Mouse (Mus musculus) gastrocnemius, postnatal 36 days (tissue): ENCODE measurements around the gene Stx12. TPM values are rescaled to one million over a fixed set of nuclear protein-coding genes. Genes with fewer than 3 reads are reported as not detected.
"Not testable (repeated sequence)": the region's sequence is repeated elsewhere in the genome, so short reads cannot be mapped to it uniquely, and the experiment has no call there.

Experiments used
- DNase-seq, 2 experiments: peaks; one replicate each; pipeline ENCODE4 v3.0.0; 2022
- intact Hi-C: fragments of 180-260 bp; cut with DNase I; formaldehyde crosslinking; loops from one replicate; pipeline ENCODE4 v1.15.1; 2025
- long read RNA-seq, 2 experiments: library from polyadenylated mRNA; stranded (forward); transcript quantifications; one replicate each; pipeline ENCODE4 v2.0.0; 2021
- total RNA-seq, 2 experiments: library from RNA; stranded (reverse); gene quantifications; 2 replicates each; pipeline ENCODE4 v1.2.3; 2021

Gene Stx12
- total RNA-seq: 10 to 100 TPM; 21.8 to 22.3 TPM
- long read RNA-seq, experiment 1, transcript Stx12-201 (9 exons, 2,934 nt): major isoform, 20 of 22 reads
- long read RNA-seq, experiment 1, partial matches to known transcripts: 2 of 22 reads
- long read RNA-seq, experiment 1, other reads (novel, unspliced or antisense): 0 of 22 reads
- long read RNA-seq, experiment 2, transcript Stx12-201 (9 exons, 2,934 nt): major isoform, 25 of 29 reads
- long read RNA-seq, experiment 2, partial matches to known transcripts: 2 of 29 reads
- long read RNA-seq, experiment 2, other reads (novel, unspliced or antisense): 2 of 29 reads

DNA sequence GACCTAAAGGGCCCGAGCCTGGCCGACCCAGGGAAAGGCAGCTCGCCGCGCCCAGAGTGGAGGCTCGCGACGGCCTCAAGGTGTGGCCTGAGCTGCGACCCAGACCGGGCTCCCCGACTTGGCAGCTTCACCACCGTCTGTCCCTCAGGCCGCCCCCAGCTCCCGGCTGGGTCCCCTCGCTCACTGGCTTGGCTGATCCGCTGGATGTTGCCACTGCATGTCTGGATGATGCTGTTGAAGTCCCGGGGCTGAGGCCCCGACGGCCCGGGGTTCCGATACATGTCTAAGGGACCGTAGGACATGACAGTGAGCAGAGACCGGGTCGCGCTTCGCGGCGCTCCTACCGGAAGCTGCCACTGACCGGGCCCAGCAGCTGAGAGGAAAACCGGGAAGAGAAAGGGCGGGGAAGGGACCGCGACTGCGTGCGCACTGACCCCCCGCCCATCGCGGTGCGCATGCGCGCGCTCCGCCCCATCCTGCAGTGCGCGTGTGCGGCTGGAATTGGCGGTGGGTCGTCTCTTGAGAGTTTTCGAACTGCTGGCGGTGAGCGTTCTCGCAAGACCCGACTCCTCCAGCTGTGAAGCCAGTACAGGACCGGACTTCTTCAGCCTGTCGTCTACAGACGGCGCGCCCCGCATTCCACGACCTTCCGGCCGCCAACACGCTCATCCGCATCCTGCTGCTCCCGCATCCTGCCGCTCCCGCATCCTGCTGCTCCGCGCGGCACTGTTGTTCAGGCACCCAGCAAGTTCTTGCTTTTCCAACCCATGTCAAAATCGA is at the start of gene Stx12:
Stx12 (minus strand) TSS at position 446 of the 780 bp plus-strand sequence.
- intact Hi-C loops: no loop called here
- peak; percentile 85 to 88 for DNase-seq

DNA sequence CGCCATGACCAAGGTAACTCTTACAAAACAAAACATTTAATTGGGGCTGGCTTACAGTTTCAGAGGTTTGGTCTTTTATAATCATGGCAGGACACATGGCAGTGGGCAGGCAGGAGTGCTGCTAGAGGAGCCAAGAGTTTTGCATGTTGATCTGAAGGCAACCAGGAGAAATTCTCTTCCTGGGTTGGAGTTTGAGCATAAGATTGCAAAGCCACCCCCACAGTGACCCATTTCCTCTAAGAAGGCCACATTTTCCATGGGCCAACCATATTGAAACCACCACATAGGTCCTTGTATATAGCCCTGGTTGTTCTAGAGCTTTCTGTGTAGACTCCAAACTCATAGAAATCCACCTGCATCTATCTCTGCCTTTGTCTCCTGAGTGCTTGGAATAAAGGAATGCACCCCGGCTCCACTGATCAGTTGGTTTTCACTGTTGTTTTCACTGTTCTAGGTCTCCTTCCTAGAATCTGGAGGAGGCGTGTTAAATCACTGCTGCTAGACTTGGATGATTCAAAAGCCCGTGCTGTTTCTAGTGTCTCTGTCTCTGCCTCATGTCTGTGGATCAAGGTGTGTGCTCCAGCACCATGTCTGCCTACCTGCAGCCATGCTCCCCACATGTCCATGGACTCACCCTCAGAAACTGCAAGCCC is 48.6 kb upstream of the Stx12 start:
- intact Hi-C loops: no loop called here
- DNase-seq: no peak

DNA sequence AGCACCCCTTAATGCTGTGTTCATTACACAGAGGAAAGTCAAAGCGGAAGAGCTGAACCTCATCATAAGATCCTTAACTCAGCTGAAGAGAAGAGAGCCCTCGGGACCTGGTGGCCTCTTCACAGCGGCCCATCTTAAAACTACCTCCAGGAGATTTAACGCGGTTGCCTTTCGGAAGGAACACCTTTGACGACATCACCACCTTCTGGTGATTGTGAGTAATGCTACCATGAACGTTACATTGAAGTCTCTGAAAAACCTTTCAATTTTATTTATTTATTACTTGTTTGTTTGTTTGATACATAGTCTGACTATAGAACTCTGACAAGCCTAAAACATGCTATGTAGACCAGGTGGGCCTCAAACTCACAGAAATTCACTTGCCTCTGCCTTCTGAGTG is 46.5 kb upstream of the Stx12 start:
- DNase-seq: peak in 1 of 2 experiments; percentile 25
- intact Hi-C loops: loop anchor here (2.0 kb wide), 1 partner anchor 154 kb away; no protein-coding TSS in a partner anchor

DNA sequence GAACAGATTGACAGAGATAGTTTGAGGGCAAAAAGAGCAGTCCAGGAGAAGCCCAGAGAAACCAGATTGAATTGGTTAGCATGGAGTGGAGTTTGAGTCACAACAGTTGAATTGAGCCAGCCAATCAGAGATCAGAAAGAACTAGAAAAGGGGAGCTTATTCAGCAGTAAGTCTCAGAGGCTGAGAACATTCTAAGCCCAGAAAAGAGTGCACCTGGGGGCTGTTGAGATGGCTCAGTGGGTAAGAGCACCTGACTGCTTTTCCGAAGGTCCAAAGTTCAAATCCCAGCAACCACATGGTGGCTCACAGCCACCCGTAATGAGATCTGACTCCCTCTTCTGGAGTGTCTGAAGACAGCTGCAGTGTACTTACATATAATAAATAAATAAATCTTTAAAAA is 42.2 kb upstream of the Stx12 start:
- intact Hi-C loops, DNase-seq: not testable (repeated sequence)

DNA sequence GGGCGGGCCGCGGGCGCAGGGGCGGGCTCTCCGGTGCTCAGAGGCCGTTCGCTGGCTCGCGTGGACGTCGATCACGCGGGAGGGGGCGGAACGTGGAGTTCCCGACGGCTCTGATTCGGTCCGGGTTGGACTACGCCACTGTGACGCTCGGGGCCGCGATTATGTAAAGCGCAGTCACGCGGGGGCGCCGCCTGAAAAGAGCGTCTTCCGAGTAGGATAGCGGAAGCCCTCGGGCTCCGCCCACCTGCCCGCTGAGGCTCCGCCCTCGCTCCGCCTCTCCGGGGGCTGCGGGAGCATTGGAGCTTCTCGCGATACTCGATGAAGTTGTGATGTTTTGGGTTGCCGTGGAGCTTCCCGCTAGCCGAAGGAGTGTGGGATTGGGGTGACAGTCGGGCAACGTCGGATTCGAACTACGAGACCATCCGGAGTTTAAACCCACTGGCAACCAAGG is 38.3 kb upstream of the Stx12 start, which contains the start of gene Fam76a:
Fam76a (minus strand) TSS at position 1 of the 451 bp plus-strand sequence.
- intact Hi-C loops: no loop called here
- DNase-seq: peak; percentile 99 to 100

DNA sequence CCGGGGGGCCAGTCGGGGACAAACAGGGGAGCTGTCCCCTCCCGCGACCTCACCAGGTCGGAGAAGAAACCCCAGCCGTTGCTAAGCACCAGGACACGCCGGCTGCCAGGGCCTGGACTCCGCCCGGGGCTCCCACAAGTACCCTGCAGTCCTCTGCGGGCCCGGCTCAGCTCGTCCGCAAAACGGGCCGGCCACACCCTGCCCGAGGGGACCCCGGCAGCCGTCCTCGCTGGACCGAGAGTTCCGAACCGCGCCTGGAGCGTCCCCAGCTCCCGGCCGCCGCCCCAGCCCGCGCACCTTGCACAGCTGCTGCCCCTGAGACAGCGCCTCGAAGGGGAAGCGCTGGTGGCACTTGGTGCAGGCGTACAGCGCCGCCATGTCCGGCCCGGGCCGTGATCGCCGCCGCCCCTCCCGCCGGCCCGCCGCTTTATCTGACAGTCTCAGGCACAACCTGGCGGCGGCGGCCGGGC is 37.8 kb upstream of the Stx12 start:
- intact Hi-C loops: no loop called here

DNA sequence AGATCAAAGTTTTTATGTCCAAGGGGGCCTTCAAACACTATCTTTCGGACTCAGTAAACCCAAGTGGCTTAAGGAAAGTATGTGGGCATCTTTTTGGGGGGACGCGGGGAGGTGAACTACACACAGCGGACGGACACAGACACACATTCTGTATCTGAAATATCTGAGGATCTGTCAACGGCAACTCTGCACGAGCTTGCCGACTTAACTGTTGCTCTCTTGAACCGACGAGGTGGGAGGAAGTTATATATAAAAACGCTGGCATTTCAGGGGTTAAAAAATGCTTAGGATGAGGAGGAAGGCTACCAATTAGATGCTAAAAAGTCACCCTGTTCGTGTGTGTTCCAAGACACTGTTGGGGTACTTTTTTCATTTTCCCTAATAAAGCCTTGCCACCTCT is 37.2 kb upstream of the Stx12 start:
- no peak for DNase-seq
- intact Hi-C loops: no loop called here

More for the DNA sequence above, 37.8 kb upstream of the Stx12 start:
- peak in 1 of 2 experiments; percentile 34 for DNase-seq

DNA sequence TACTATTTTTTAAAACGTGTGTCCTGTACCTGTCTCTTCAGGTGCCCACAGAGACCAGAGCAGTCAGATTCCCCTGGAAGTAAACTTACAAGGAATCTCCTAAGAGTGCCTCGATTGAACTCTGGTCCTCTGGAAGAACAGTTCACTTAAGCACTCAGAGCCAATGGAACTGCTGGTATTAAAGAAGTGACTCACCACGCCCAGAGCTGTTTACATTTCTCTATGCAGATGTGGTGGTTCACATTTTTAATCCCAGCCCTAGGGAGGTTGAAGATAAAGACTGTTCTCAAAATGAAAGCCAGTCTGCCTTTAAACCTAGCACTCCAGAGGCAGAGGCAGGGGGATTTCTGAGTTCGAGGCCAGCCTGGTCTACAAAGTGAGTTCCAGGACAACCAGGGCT is 35.9 kb upstream of the Stx12 start:
- intact Hi-C loops: no loop called here
- no peak for DNase-seq

DNA sequence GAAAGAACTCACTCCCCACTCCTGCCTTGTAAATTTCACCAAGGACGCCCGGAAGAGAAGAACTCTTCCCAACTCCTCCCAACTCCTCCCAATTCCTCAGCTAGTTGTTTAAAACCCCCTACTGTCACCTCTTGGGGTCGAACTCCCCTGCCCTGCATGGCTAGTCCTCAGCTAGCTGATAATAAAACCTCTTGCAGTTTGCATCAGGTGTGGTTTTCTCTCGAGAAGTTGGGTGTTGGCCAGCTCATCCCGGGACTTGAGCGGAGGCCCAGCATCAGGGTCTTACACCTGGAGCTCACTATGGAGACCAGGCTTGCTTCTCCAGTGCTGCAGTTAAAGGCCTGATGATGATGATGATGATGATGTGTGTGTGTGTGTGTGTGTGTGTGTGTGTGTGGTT is 34.2 kb upstream of the Stx12 start:
- intact Hi-C loops, DNase-seq: not testable (repeated sequence)

DNA sequence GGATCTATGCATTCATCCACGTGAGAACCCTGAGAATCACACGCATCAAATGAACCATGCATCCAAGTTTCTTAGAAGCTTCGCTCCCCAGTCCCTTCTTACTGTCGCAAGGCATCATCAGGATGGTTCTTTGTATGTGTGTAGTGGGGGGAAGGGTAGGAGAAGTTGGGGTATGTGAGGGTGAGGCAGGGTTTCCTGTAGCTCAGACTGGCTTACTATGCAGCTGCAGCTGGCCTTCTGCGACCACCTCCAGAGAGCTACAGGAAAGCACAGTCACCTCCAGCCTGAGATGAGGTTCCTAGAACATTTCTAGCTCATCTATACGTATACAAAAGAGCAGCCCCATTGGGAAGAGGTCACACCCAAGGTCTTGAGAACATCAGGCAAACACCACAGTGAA is 27.8 kb upstream of the Stx12 start:
- intact Hi-C loops: no loop called here
- no peak for DNase-seq

DNA sequence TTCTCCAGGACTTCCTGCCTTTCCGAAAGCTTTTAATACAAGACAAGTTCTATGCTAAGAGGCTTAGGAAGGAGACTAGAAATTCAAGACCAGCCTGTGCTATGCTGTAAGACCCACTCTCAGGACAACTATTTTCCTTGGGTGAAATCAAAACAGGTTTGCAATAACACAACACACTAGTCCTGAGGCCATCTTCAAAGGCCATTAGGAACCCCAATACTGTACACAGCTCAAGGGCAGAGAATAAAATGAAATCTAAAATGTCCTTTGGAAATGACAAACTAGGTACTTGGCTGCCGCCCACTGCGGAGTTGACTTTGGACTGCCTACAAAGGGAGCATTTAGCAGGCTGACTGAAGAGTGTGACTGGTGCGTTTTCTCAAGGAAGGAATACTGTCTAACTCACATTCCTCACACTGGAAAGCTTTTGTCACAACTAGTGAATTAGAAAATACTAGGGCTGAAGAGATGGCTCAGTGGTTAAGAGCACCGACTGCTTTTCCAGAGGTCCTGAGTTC is 21.6 kb upstream of the Stx12 start:
- DNase-seq: no peak
- intact Hi-C loops: no loop called here

DNA sequence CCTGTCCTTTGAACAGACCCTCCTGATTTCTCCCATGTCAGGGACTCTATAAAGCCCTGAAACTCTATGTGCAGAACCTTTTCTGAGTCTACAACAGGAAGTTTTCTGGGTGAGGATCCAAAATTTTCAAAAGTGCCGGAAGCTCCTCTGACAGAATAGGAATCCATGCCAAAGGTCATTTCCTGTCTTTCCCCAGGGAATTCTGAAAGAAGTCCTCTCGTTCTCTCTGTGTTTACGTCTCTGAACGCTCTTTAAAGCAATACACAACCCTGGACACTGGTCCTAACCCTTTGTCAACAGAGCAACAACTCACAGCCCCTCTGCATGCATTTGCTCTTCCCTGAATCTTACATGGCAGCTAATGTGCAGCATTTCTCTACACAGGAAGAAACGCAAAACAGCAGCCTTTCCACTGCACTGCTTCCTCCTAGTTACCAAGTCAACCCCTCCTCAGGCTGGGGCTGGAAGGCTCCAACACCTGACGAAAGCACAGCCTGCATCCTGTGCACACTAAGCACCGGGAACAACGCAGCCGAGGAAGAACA is 20.5 kb upstream of the Stx12 start:
- DNase-seq: peak in 1 of 2 experiments; percentile 11
- intact Hi-C loops: no loop called here

DNA sequence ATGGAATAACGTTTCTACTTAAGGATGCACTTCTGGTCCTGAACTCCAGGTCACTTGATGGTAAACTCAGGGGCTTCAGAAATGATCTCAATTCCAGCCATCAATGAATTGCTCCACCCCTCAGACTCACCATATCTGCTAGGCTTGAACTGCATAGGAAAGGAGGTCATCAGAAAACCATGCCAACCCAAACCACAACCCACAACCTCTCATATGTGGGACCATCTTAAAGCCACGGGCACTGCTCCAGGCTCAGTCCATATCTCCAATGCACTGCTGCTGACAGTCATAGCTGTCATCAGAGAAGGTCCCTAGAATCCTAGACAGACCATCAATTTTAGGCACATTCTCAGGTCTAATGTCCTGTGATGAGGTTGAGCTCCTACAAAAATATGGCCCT is 19.8 kb upstream of the Stx12 start:
- intact Hi-C loops: no loop called here
- no peak for DNase-seq

DNA sequence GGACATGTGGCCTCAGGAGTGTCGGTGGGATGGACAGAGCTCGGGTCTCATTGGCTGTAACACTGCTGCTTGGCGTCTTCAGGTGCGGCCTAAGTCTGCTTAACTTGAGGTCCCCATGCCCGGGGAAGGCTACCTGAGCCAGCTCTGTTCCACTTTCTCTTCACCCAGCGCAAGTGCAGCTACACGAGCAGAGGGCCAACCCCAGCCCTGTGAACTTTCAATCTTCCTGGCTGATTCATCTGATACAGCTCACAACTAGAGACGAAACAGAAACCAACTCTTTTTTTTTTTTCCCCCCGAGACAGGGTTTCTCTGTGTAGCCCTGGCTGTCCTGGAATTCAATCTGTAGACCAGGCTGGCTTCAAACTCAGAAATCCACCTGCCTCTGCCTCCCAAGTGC is 13.9 kb upstream of the Stx12 start:
- intact Hi-C loops: no loop called here
- DNase-seq: no peak

DNA sequence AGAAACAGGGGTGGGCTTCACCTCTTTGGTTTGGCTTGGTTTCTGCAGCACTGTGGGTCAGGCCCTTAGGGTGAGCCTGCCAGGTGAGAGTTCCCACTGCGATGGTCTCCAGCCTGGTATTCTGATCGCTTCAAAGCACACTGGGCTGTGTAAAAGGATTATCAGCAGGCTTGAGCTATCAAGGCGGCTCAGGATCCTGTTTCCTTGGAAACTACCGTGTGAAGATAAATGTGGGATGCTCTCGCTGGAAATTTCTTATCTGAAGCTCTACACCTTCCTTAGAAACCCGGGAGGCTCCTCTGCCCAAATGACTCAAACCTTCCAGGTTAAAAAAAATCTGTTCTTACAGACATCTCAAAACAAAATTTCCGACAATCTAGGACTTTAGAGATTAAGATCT is 10.1 kb upstream of the Stx12 start:
- no peak for DNase-seq
- intact Hi-C loops: no loop called here

DNA sequence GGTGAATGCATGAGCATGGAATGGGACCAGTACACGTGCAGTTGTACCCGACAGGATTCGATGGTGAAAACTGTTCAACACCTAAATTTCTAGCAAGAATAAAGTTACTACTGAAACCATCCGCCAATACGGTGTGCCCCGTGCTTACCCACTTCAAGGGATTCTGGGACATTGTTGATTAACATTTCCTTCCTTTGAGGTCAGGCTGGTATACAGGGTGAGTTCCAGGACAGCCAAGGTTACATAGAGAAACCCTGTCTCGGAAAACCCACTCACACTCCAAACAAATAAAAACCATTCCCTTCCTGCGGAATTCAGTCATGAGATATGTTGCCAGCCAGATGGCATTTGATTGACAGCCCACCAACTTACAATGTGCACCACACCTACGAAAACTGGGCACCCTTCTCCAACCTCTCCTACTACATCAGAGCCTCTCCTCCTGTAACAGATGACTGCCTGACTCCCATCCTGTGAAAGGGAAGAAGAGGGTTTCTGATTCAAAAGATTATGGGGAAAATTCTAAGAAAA is 600 bp upstream of the Stx12 start:
- DNase-seq: no peak
- intact Hi-C loops: no loop called here

DNA sequence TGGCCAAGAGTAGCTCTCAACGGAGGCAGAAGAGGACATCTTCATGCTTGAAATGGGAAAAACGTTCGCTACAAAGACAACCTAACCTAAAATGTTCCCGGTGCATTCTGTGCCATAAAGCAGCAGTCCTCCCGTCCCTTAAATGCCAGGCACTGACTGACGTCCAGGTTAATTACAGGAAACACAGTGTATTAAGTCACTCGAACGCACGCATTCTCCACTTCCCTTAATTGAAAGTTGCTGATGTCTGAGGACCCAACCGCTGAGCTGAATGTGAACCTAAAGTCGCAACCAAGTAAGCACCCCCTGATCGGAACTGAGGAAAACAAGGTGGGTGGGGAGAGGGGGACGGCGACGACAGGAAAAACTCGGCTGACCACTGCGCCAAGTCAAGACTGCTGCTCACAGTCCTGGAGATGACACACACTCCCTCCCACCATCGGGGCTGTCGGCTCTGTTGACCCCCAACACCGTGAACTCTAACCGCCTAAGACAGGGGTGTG is 697 bp downstream of the Stx12 start:
- intact Hi-C loops: no loop called here
- no peak for DNase-seq

DNA sequence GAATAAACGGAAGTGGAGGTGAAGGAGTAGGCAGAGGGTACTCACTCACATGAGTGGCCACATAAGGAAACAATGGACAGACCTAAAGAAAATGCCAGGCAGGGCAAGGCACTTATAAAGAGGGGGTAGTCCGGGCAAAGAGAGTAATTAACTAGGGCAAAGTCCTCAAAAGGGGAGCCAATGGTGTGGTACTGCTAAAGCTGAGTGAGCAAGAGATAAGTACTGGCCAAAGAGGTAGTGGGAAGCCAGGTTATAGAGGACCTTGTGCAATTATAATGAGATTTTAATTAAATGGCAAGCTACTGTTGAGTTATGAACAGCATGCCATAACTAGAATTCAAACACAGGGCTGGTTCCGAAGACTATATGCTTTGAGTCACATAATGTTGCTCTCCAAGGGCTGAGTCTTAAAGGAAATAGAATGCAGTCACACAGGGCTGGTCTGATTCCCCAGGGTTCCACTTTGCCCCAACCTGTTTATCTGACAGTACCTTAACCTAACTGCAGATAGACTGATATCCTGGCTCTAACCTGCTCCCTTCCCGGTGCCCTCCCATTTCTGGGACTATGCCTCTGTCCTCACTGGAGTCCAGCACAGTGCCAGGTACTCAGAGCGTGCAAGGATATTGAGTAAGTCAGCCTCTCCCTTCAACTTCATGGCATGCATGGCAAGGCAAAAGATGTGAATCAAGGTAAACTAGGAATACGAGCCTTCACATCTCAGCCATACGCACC is 9.8 kb downstream of the Stx12 start:
- intact Hi-C loops: no loop called here
- no peak for DNase-seq
